Mouse (Mus musculus) midbrain, embryonic 13.5 days (tissue): ENCODE data around the gene Hs3st1. TPM values are rescaled to one million over a fixed set of nuclear protein-coding genes. Genes with fewer than 3 reads are reported as not detected.

Experiments
- ATAC-seq: fragments of 200-750 bp; cut with Nextera tagmentation; 2 replicates; pipeline ENCODE4 v1.8.0; 2017; ENCODE audit warnings: mild to moderate bottlenecking, moderate TSS enrichment, moderate library complexity
- H3K27ac ChIP-seq: fragments of 300-500 bp; sonication (generic); 2 replicates; pipeline ENCODE4 v1.5.1; 2015; ENCODE audit warnings: inconsistent platforms, mild to moderate bottlenecking, moderate library complexity
- H3K27me3 ChIP-seq: fragments of 300-500 bp; sonication (generic); 2 replicates; pipeline ENCODE4 v1.6.1; 2015; ENCODE audit warnings: mild to moderate bottlenecking, inconsistent platforms
- H3K36me3 ChIP-seq: fragments of 300-500 bp; sonication (generic); 2 replicates; pipeline ENCODE4 v1.6.1; 2015; ENCODE audit warnings: mild to moderate bottlenecking, inconsistent platforms
- H3K4me1 ChIP-seq: fragments of 300-500 bp; sonication (generic); replicated peaks from 2 replicates; pipeline ENCODE4 v1.6.1; 2015; ENCODE audit warnings: inconsistent platforms
- H3K4me2 ChIP-seq: fragments of 300-500 bp; sonication (generic); replicated peaks from 2 replicates; pipeline ENCODE4 v1.6.1; 2015; ENCODE audit warnings: moderate library complexity, mild to moderate bottlenecking, inconsistent platforms
- H3K4me3 ChIP-seq: fragments of 300-500 bp; sonication (generic); replicated peaks from 2 replicates; pipeline ENCODE4 v1.5.1; 2015; ENCODE audit warnings: mild to moderate bottlenecking, inconsistent platforms
- H3K9ac ChIP-seq: fragments of 300-500 bp; sonication (generic); replicated peaks from 2 replicates; pipeline ENCODE4 v1.6.1; 2015; ENCODE audit warnings: mild to moderate bottlenecking, inconsistent platforms
- H3K9me3 ChIP-seq: fragments of 300-500 bp; sonication (generic); 2 replicates; pipeline ENCODE4 v1.6.1; 2016; ENCODE audit warnings: mild to moderate bottlenecking, inconsistent platforms
- WGBS: fragments of 180-500 bp; shearing (Covaris S2); methylation state at CpG from one replicate; pipeline ENCODE4 v1.1.7; 2015; 5-methylcytosine and 5-hydroxymethylcytosine counted together
- polyA plus RNA-seq: library from polyadenylated mRNA; unstranded; fragments of >200 nt; fragmentation: Nextera tagmentation; extraction: Ambion mirVana; gene quantifications from 2 replicates; pipeline ENCODE4 v1.2.1, GENCODE M21; 2015

Hs3st1 gene
- polyA plus RNA-seq, 1 experiment from 2014 or later, result 14.1 TPM

DNA sequence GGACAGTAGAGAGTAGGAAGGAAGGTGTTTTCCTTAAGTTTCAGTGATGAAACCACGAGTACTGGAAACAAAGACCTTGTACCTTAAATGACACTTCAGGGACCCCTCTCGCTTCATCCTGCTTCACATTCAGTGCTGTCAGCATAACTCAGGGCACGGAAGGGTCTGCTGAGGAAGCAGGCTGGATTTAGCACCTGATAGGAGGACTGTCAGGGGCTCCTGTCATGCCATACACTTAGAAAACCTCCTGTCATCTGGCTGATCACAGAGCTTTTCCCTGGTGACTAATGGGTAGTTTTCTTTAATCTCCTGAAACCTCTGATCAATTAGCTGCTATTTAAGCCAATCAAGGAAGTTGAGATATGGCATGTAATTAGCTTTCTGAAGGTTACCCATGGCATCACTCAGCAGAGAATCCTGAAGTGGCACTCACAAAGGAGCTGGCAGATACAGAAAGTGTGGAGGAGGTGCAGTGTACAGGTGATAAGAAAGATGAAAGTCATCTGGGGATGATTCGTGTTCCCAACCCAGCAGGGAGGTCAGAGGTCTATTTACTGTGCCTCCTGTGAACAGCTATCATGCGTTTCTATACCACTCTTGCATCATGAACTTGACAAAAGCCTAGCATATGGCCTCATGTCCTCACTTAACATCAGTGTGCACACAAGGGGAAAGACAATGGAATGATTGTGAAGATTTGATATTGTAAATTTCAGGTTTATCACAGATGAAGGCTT lies 22.1 kb downstream of the Hs3st1 start:
- no peak overlapping the region for H3K4me3 ChIP-seq
- H3K36me3 ChIP-seq, result no peaks in the 10 kb centered on the region
- H3K9me3 ChIP-seq, result no peaks in the 10 kb centered on the region
- H3K27me3 ChIP-seq, result no peaks in the 10 kb centered on the region
- 60% methylated on average over 5 of the region's 5 CpGs for whole genome bisulfite sequencing
- H3K4me2 ChIP-seq, result no peak overlapping the region
- H3K9ac ChIP-seq, result no peak overlapping the region
- H3K4me1 ChIP-seq, result no peaks in the 10 kb centered on the region
- H3K27ac ChIP-seq, result no peak overlapping the region
- no peak for ATAC-seq

DNA sequence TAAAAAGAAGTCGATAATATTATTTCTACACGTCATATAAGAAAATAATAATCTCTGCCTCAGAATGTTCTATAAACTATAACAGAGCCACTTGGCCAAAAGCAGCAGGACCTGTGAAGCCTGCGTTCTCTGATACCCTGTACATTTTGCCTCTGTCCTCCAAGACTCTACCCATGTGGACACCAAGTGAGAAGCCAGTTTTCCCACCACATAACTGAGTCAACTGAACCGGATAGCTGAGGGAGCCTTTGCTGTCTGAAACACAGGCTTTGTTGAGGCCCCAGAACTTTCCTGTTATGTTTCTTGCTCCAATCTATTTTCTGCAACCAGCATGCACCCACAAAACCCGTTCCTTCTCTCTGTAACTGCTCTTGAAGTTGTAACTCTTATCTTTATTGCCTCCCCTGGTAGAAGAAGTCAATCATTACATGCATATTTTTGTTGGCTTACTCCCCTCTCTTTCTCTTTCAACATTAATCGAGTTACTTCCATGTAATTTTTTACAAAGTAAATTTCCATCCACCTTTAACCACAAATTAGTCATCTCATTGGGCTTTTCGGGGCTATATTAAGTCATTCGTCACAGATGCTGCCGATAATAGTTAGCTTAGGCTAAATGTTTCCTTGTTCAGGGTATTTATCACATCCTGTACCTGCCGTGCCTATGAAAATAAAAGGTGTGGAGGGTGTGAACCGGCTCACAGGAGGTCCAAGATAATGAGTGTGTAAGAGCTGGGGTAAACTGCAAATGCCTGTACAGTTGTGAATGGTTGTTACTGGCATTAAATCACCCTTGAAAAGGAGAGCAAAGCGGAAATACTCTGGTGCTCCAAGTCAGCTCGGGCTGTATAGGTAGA lies 39.4 kb downstream of the Hs3st1 start:
- ATAC-seq, result no peak
- Histone ChIP-seq H3K9me3 (no peaks in the 10 kb centered on the region), H3K4me2 (no peak overlapping the region), H3K27me3 (no peaks in the 10 kb centered on the region), H3K36me3 (no peaks in the 10 kb centered on the region), H3K9ac (no peak overlapping the region), H3K4me3 (no peak overlapping the region), H3K4me1 (no peaks in the 10 kb centered on the region), H3K27ac (no peak overlapping the region)
- 90% methylated on average over 13 of the region's 13 CpGs for WGBS

- Histone ChIP-seq H3K36me3 (no peaks in the 10 kb centered on the region), H3K4me1 (no peaks in the 10 kb centered on the region), H3K4me3 (no peak overlapping the region), H3K4me2 (no peak overlapping the region), H3K27me3 (no peaks in the 10 kb centered on the region), H3K27ac (no peak overlapping the region), H3K9ac (no peak overlapping the region), H3K9me3 (no peaks in the 10 kb centered on the region)
- WGBS, result 84% methylated on average over 5 of the region's 5 CpGs
- ATAC-seq, result no peak
Observed at GRCm38 (mm10) chr5:39715193-39715592, 40.1 kb downstream of the Hs3st1 start.

- ATAC-seq, result no peak
- no peak overlapping the region for H3K4me3 ChIP-seq
- H3K9me3 ChIP-seq, result no peaks in the 10 kb centered on the region
- H3K36me3 ChIP-seq, result no peaks in the 10 kb centered on the region
- no peaks in the 10 kb centered on the region for H3K27me3 ChIP-seq
- WGBS, result 83% methylated on average over 3 of the region's 3 CpGs
- H3K9ac ChIP-seq, result no peak overlapping the region
- no peaks in the 10 kb centered on the region for H3K4me1 ChIP-seq
- no peak overlapping the region for H3K27ac ChIP-seq
- no peak overlapping the region for H3K4me2 ChIP-seq
Observed at GRCm38 (mm10) chr5:39705539-39705938, 49.7 kb downstream of the Hs3st1 start.

- 0 out of 2 replicates have a peak, but pooled peaks cover 3% of the 10 kb centered on the region for H3K4me1 ChIP-seq
- no peaks in the 10 kb centered on the region for H3K36me3 ChIP-seq
- H3K9ac ChIP-seq, result no peak overlapping the region
- H3K9me3 ChIP-seq, result no peaks in the 10 kb centered on the region
- ATAC-seq, result no peak
- no peak overlapping the region for H3K4me2 ChIP-seq
- H3K27me3 ChIP-seq, result no peaks in the 10 kb centered on the region
- 92% methylated on average over 4 of the region's 4 CpGs for WGBS
- H3K27ac ChIP-seq, result no peak overlapping the region
- no peak overlapping the region for H3K4me3 ChIP-seq
Observed at GRCm38 (mm10) chr5:39660826-39661225, 94.4 kb downstream of the Hs3st1 start.

DNA sequence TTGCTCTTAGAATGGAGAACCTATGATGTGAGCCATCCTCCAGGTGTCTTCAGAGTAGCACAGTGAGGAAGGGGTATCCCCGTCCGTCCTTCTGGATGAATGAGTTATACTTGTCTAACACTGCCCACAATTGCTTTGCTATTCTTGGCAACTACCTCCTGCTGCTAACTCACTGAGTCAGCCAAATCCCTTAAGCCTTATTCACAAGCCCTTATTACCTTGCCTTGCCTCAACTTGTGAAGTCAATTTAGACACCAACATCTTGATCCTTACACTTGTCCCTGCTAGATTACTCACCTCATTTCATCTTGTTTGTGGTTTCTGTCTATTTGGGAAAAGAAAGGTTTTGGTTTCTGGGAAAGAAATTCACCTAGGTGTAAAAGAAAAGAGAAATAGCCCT lies 95.9 kb downstream of the Hs3st1 start:
- no peak overlapping the region for H3K9ac ChIP-seq
- no peaks in the 10 kb centered on the region for H3K9me3 ChIP-seq
- no peaks in the 10 kb centered on the region for H3K36me3 ChIP-seq
- 0 out of 2 replicates have a peak, but pooled peaks cover 3% of the 10 kb centered on the region for H3K4me1 ChIP-seq
- ATAC-seq, result no peak
- H3K27me3 ChIP-seq, result no peaks in the 10 kb centered on the region
- WGBS, result 37% methylated on average over 2 of the region's 2 CpGs
- no peak overlapping the region for H3K4me3 ChIP-seq
- no peak overlapping the region for H3K27ac ChIP-seq
- no peak overlapping the region for H3K4me2 ChIP-seq

DNA sequence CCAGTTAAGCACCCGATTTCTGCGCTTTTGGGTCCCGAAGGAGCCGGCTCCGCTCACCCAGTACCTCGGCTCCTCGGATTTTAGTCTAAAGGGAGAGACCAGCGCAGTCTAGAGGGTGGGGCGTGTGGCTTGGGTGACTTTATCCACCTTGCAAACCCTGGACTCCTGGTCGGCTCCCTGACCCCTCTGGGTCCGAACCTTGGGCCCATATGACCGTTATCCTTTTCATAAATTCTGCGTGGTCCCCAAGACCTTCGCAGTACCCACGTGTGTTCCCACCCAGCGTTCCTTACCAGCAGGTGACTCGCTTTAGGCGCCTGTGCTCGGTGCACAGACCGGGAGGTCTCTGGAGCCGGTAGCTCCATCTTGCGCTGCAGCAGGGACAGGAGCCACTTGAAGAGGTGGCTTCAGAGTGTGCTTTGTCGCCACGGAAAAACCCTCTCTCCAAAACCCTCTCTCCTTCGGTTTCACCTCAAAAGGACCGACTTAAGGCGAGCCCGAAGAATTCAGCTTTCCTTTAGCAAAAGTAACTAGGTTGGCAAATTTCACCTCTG lies 110.4 kb downstream of the Hs3st1 start:
- H3K36me3 ChIP-seq, result no peaks in the 10 kb centered on the region
- WGBS, result under 1% methylated on average over 28 of the region's 28 CpGs
- H3K27ac ChIP-seq, result no peak overlapping the region
- H3K27me3 ChIP-seq, result peaks cover 17% of the 10 kb centered on the region; the same call in 1 of the 2 replicates
- peak overlapping the region; percentile 78 for H3K9ac ChIP-seq
- H3K4me1 ChIP-seq, result peaks cover 24% of the 10 kb centered on the region
- H3K4me3 ChIP-seq, result peak overlapping the region; percentile 75
- ATAC-seq, result peak; percentile 82
- H3K9me3 ChIP-seq, result no peaks in the 10 kb centered on the region
- peak overlapping the region; percentile 97 for H3K4me2 ChIP-seq

- peak; percentile 98 for ATAC-seq
- H3K9me3 ChIP-seq, result no peaks in the 10 kb centered on the region
- H3K4me3 ChIP-seq, result peak overlapping the region; percentile 75
- H3K9ac ChIP-seq, result peak overlapping the region; percentile 78
- peaks cover 24% of the 10 kb centered on the region for H3K4me1 ChIP-seq
- H3K27me3 ChIP-seq, result peaks cover 17% of the 10 kb centered on the region; the same call in 1 of the 2 replicates
- H3K4me2 ChIP-seq, result peak overlapping the region; percentile 97
- no peaks in the 10 kb centered on the region for H3K36me3 ChIP-seq
- no peak overlapping the region for H3K27ac ChIP-seq
- under 1% methylated on average over 56 of the region's 56 CpGs for WGBS
Observed at GRCm38 (mm10) chr5:39643924-39644826, 111.1 kb downstream of the Hs3st1 start.

DNA sequence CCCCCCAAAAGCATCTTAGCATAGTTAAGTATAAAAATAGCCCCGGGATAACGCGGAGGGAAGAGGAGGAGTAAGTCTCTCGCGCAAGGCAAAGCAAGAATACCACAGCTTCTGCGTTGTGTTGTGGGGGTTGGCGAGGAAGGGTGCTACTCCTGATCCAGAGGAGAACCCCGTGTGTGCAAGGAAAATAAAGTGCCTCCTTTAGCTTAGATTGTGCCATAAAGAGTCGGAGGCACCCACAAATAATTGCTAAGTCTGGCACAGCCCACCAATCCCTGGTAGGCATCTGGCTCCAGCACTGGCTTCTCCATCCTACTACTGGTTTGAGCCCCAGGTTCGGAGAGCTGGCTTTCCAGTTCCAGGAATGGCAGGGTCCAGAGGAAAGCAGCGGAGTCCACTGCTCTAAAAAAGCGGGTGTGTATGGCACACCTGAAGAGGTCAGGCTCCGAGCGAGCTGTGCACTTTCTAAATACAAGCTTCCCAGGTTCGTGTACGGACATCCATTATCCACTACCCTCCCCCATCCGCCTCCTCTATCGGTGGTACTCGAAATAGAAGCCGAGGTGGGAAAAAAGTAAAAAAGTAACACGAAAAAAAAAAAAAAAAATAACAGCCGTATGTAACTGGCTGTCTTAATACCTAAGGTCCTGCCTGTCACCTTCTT lies 111.9 kb downstream of the Hs3st1 start:
- peak overlapping the region; percentile 97 for H3K4me2 ChIP-seq
- peaks cover 24% of the 10 kb centered on the region for H3K4me1 ChIP-seq
- peak overlapping the region; percentile 75 for H3K4me3 ChIP-seq
- WGBS, result 1% methylated on average over 22 of the region's 22 CpGs
- peaks cover 17% of the 10 kb centered on the region; the same call in 1 of the 2 replicates for H3K27me3 ChIP-seq
- no peaks in the 10 kb centered on the region for H3K9me3 ChIP-seq
- ATAC-seq, result no peak
- no peak overlapping the region for H3K27ac ChIP-seq
- H3K36me3 ChIP-seq, result no peaks in the 10 kb centered on the region
- peak overlapping the region; percentile 78 for H3K9ac ChIP-seq

DNA sequence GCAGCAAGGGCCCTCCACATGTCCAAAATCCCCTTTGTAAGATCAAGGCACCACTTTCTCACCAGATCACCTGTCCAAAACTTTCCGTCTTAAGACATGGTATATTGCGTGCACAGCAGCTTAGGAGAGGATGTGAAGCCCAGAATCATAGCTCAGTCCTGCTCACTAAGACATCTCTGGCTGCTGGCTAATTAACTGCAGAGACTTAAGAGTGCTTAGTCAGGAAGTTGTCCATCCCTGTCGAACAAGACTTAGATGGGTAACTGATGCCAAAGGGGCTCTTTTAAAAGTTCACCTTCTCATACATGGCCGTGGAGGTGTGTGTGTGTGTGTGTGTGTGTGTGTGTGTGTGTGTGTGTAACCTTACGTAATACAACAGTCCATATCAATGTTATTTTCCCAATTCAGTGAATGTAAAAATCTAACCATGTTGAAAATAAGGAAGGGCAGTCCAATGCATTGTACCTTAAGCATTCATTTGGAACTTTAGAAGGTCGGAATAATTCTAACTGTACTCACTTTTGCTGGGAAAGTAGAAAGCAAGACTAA lies 113.0 kb downstream of the Hs3st1 start:
- ATAC-seq, result no peak
- no peak overlapping the region for H3K9ac ChIP-seq
- peak overlapping the region; percentile 75 for H3K4me3 ChIP-seq
- peaks cover 17% of the 10 kb centered on the region; the same call in 1 of the 2 replicates for H3K27me3 ChIP-seq
- peak overlapping the region; percentile 97 for H3K4me2 ChIP-seq
- H3K36me3 ChIP-seq, result no peaks in the 10 kb centered on the region
- H3K9me3 ChIP-seq, result no peaks in the 10 kb centered on the region
- H3K27ac ChIP-seq, result no peak overlapping the region
- peaks cover 24% of the 10 kb centered on the region for H3K4me1 ChIP-seq
- WGBS, result 81% methylated on average over 6 of the region's 6 CpGs
